Mouse (Mus musculus): ENCODE measurements around the gene Rab30.

Rab30 gene

DNA sequence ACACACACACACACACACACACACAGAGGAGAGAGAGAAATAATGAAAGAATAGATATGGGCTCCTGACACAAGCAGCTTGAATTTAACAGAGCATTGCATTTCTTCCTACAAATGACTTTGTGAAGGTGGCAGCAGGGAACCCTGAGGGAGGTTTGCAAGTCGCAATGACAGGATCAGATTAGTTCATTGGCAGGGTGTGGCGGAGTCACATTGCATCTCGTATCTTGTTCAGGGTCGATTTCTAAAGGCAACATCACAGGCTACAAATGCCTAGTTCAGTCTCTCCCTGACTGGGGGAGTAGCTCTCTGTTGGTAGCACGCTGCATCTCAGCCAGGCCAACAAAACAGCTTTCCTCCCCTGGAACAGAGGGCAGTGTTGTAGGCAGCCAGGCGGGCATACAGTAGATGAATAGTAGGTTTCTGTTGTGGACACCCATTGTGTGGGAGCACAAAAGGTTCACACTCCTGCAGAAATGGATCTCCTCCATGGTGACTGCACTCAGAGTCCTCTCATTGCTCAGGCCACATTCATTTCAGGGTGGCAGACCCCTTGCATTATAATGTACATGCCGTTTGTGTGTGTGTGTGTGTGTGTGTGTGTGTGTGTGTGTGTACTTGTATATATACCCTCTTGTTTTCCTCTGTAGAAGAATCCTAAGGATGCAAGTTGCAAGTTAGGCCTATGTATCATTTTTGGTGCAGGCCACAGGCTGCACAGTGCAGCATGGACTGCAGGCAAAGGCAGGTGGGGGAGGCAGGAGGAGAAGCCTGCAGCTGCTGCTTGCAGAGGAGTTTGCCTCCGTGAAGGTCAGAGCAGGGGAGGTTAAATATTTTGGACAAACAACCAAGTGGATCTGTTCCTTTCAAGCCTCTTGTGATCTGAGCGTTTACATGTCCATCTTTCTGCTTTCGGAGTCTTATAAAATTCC is 58.5 kb downstream of the Rab30 start:
- DNase-seq (ENCODE audit: low spot score): no peak

DNA sequence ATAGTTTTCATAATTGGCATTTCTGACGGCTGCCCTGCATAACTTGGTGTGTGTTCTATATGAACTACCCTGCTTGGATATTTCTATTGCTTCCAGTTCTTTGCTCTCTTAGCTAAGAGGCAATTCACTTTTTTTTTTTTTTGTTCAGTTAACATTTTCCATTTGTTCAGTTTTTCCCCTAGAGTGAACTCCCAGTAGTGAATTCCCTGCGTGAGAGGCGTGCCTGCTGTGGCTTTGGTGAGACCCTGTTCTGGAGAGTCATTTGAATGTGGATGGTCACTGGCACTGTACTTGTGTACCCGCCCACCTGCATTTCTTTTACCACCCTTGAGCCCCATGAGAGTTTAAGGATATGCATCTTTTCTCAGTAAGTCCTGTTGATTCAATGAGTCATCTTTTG is 60.8 kb downstream of the Rab30 start:
- DNase-seq (ENCODE audit: low spot score): no peak

DNA sequence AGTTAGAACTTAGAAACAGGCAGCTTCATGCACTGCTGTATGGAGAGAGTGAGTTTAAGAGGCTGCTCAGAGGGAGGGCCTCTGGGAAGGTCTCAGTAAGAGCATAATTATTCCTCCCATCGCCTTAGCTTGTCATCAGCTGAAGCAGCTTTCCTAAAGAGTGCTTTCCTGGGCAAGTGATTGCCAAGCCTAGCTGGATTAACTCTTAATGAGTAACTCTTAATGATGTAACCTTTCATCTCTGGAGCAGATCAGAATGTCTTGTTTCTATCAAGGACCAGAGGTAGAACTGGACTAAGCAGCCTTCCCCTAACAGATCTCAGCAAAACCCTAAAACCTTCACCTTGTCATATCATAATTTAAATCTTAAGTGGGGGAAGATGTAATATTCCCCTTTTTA is 61.8 kb downstream of the Rab30 start:
- DNase-seq (ENCODE audit: low spot score): no peak

DNA sequence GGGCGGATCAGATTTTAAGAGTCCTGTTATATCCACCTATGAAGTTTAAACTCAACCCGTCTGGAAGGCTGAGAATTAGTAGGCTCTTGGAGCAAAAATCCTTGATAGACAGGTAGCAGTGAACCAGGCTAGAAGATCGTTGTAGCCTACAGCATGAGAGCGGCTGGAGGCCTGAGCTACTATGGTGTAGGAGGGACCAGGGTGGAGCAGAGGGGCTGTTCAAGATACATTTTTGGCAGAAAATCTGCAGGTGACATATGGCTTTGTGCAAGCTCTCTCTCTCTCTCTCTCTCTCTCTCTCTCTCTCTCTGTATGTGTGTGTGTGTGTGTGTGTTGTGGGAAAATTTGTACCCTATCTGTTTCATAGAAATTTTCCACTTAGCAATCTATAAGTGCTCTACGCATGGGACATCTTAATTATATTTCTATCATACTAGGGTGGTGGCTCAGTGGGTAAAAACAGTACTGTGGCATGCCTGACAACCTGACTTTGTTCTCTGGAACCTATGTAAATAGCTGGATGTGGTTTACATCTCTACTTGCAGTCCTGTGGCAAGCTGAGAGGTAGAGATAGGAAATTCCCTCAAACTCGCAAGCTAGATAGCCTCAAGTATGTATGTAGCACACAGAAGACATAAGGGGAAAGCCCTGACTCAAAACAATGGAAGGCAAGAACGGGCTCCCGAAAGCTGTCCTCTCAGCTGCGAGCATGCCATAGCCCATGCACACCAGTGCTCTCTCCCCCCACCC is 63.7 kb downstream of the Rab30 start:
- DNase-seq (ENCODE audit: low spot score): no peak

DNA sequence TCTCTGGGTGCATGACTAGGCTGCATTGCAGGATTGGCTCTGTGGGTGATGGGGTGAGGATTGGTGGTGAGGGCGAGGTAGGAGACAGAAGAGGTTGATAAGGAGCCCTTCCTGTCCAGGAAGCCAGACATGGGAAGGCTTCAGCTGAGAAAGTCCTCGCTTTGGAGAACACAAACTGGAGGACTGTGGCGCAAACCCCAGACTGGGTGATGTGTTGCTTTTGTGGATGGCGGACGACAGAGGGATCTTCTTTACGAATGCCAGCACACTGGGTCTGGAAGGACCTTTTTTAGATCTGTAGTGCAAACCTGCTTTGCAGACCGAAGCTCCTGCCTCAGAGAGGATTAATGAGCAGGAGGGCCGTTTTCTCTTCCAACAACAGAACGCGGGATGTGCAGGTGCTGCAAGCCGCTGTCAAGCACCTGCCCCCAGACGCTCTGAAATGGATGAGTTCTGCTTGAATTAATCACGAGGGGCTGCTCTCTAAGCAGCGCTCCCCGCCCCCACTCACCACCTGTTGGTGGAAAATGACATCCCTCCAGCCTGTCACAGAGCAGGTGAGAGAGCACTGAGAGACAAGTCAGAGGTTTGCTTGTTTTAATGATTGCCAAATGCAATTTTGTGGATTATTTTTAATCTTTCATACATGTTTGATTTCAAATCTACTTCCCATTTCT is 65.2 kb downstream of the Rab30 start:
- DNase-seq (ENCODE audit: low spot score): no peak

DNA sequence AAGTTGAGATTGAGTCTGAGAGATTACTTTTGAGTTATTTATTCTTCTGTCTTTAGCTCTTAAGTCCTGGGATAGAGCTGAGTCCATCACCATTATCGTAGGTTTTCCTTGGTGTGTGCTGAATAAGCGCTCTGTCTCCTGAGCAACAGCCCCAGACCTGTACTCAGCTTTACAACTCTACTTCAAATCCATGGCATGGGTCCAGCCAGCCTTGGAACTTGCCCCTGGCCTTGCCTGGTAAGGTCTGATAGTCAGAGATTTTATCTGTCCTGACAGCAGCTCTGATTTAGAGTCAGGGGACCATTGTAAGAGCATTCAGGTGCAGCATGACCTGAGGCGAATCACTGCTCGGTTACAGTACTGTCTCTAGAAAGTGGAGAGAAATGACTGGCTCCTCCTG is 66.1 kb downstream of the Rab30 start:
- DNase-seq (ENCODE audit: low spot score): no peak

DNA sequence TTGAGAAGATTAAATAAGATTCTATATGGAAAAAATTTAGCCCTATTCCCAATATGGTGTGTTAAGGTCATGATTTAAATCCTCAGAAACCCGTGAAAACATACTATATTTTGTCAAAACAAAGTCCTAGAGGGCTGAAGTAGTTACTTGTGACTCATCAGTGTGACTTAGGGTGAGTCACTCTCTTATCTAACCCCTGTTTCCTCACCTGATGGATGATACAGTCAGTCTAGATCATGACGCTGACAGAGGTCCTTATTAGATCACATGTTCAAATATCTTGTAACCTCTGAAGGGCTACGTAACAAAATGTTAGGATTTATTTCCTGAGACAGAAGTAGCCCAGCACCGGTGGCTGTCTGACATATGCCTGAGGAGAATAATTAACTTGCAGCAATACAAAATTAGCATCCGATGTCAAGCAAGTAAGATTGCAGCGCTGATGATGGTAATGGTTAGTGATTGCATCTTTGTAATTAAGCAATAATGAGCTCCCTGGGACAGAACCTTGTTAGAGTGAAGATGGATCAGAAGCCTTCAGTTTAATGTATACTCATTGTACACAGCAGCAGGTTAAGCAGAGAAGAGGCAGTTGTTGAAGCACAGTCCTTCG is 70.4 kb downstream of the Rab30 start:
- no peak for DNase-seq (ENCODE audit: low spot score)

DNA sequence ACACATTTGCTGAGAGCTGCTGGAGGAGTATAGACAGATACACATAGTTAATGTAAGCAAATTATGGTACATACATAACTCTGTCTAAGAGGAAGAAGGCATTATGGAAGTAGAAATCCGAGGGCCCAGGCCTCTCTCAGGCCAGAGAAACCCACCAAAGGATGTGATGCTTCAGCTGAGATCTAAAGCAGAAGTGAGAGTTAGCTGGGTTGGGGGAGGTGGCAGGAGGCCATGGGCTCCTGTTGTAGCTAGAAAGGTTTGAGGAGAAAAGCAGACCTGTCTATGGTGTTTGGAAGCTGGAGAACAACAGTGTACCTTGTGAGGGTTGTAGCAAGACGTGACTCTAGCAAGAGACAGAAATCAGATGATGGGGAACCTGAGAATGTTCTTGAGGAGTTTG is 75.8 kb downstream of the Rab30 start:
- no peak for DNase-seq (ENCODE audit: low spot score)

DNA sequence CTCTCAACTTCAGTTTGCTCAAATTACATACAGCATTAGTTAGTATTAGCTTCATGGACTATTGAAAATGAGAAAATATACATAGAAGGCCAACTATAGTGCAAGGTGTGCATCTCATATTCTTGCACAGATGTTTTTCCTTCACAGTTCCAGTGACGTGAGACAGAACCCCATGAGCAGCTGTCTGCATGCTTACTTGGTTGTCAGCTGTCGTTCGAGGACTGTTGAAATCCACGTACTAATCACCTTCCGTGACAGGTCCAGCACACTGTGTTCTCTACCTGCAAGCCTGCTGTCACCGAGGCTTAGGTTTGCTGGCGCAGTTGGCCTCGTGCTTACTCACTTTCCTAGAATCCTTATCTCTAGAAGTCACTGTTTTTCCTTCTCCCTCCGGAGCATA is 76.5 kb downstream of the Rab30 start:
- no peak for DNase-seq (ENCODE audit: low spot score)

DNA sequence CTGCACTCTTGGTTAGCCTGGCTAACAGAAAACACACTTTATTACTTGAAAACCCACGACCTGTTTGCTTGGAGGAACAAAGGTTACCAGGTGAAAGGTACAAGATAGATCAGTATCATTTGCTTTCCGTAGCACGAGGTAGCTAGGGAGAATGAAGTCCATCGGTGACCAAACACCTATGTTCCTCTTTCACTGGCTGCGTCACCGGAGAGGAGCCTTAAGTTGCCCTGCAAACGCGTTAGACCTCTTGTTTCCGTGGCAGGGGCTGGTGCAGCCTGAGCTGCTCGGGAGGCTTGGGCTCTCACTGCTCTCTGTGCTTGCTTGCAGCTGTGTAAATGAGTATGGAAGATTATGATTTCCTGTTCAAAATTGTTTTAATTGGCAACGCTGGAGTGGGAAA is 78.3 kb downstream of the Rab30 start:
- DNase-seq (ENCODE audit: low spot score): no peak

DNA sequence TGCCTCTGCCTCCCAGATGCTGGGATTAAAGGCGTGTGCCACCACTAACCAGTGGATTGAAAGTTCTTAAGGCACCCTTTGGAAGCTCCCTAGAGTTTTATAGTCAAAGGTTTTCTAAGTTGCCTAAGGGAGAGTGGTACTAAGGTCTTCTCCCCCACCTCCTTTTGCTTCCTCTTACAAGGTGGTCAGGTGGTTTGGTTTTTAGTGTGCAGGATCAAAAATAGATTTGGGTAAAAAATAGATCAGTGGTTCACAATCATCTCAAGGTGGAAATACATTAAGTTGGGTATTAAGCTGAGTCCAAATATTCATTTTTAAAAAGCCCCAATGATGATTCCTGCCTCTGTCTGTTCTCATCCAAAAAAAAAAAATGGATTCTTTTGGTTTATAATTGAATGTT is 79.0 kb downstream of the Rab30 start:
- DNase-seq (ENCODE audit: low spot score): no peak

DNA sequence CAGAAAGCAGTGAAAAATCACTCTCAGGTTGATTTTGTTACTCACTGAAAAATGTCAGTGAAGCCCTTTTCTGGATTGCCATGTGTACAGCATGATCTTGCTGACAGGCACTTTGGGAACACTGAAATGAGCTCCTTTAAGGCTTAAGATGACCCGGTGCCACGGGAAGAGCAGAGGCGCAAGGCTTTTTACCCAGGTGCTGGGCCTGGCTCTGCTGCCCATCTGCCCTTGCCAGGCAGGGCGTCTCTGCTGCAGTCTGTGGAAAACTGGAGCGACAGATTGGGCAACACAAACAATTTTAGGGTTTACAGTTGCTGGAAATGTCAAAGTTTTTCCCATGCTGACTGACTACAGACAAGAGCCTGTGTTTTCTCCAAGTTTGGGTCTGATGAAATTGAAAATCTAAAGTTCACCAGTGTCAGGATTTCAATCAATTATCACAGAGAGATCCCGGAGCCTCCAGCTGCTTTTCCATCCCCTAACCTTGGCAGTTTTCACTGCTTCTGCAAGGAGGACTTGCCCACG is 79.6 kb downstream of the Rab30 start:
- DNase-seq (ENCODE audit: low spot score): no peak

DNA sequence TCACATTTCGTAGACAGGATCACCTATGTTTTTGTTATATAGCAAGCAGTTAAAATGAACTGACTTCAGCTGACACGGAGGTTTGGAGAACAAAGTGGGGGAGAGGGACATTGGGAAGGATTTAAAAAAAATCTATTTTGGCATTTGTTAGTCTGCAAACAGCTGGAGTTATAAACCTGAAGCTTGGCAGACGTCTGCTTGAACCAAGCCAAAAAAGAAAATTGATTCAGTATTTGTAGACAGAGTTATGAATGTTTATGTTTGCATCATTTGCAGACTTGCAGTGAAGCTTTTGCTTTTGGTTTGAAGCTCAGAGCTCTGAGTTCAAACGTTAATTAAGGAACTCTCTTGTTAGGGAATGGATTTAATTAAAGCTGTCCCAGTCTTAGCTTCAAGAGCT is 80.5 kb downstream of the Rab30 start:
- no peak for DNase-seq (ENCODE audit: low spot score)

DNA sequence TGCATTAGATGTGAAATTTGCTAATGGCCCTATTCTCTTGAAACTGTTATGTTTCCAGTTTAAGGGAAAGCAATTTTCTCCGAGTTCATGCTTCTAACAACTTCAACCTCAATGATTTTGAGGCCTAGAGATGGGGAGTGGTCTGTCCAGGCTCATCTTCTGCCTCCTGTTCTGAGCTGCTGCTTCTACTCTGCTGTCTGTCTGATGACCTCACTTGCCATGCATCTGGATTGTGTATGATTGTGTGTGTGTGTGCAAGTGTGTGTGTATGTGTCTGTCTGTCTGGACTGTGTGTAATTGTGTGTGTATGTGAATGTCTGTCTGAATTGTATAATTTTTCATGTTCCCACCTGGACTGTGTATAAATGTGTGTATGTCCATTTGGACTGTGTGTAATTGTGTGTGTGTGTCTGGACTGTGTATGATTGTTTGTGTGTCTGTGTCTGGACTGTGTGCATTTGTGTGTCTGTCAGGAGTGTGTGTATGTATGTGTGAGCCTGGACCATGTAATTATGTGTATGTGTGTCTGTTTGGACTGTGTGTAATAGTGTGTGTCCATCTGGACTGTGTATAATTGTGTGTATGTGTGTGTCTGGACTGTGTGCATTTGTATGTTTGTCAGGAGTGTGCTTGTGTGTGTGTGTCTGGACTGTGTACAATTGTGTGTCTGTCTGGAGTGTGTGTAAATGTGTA is 81.2 kb downstream of the Rab30 start:
- no peak for DNase-seq (ENCODE audit: low spot score)

DNA sequence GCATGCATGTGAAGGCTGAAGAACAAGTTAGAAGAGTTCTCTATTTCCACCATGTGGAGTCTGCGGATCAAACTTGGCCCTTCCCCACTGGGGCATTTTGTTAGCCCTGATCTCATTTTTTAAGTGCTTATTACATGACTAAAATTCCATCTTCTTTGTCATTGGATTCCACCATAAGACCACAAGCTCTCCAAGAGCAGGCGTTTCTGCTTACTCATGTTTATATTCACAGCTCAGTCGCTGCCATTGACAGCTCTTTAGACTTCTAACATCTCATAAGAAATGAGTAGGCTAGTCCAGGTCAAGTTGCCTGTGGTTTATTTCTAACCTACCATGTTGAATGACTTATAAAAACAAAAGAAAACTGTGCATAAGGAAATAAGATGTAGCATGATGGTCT is 84.8 kb downstream of the Rab30 start:
- DNase-seq (ENCODE audit: low spot score): no peak

DNA sequence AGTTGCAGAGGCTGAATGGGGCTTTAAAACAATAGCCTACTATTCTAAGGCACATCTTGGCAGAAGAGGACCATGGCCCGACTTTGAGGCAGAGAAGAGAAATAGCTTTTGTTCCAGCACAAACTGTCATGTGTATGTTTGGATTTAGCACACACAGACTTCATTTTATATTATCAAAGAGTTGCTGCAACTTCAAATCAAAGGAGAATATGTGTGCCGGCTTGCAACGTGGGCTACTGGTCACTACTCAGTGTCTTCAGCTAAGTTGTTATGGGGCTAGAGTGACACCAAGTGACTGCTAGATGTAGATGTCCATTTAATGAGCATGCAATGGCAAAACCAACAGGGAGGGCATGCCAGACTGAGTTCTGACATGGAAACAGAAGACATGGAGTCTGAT is 86.6 kb downstream of the Rab30 start:
- DNase-seq (ENCODE audit: low spot score): no peak

DNA sequence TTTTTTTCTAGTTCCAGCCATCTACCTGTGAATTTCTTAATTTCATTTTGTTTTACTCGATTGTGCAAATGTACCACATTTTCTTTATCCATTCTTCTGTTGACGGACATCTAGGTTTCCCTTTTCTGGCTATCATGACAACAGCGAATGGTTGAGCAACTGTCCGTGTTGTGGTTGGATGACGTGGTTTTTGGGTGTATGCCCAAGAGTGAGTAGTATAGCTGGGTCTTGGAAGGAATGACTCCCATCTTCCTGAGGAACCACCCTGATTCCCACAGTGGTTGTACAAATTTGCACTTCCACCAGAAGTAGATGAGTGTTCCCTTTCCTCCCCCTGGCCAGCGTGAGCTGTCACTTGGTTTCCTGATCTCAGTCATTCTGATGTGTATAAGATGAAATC is 91.0 kb downstream of the Rab30 start:
- DNase-seq (ENCODE audit: low spot score): no peak

DNA sequence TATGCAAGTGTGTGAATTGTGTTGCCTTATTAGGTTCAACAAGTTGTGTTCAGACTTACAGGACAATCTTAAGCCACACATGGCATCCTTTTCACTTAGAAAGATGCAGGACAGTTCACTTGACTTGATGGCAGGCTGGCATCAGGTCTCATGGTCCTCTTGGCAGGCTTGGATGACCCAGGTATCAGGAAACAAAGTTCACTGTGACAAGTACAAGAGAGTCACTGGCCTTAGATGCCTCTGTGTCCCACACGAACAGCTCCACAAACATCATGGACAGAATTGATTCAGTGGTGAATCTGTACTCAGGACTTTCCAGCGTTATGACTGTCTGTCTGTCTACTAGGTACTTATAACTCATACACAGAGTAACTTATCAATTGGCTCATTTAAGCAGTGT is 93.0 kb downstream of the Rab30 start:
- DNase-seq (ENCODE audit: low spot score): no peak

DNA sequence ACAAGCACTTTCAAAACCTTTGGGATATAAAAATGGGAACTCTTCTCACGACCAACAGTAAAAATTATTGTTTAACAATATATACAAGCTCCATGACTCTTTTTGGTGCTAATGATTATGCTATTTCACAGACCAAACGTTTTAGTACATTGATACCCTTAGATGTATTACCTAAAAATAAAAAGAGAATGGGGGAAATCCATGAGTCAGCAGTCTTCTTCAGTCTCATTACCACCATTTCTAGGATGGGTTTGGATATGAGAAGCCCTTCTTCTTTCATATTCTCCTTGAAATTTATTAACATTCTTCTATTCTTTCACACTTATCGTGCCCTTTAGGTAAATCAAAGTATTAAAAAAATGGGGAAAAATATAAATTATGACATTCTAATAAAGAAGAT is 95.0 kb downstream of the Rab30 start:
- no peak for DNase-seq (ENCODE audit: low spot score)

DNA sequence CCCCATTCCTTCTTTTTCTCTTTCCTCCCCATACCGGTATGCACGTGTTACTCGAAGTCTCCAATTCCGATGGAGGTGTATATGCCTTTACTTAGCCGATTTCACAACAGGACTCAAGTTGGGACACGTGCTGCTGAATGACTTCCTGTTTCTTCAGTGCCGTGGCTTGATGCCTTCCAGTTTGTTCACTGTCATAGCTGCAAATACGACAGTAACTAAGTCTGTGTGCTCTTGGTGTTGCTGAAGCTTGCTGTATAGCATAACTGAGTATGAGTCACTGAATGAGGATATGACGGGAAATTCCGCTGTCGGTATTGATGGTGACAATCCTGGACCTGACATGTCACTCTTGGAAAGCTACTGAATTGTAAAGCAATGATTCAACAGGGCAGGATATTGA is 95.8 kb downstream of the Rab30 start:
- DNase-seq (ENCODE audit: low spot score): no peak

DNA sequence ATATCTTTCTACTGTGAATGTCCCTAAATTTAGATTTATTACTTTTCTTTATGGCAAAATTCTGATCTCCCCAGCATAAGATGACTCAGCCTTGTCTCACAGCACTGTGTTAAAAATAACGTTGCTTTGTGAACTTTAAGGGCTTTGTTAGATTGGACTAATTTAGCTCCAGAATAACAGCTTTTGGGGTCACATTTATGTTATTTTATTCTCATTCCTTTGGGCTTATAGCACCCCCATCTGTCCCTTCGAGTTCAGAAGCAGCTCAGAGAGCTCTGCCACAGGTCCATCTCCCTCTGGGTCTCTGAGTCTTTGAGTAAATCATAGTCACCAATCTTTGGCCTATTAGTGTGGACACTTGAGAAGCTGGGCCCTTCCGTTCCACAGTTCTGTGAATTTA is 96.5 kb downstream of the Rab30 start:
- no peak for DNase-seq (ENCODE audit: low spot score)

DNA sequence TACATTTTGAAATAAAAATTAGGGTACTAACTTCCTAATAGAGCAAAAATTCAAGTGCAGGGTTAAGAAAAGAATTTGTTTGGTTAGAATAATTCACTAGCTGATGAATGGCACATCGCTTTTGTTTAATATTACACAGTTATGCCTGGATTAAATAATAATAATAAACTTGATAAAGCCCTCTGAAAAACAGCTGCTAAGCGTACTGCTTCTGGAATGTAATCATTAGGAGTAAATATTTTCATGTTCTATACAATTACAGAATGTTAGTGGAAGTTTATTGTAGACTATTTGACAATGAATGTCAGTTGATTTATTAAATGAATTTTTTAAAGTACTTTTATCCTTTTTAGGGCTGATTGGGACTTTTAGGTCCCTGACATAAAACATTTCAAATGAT is 100.9 kb downstream of the Rab30 start:
- DNase-seq (ENCODE audit: low spot score): no peak

Data from urinary bladder, postnatal 10 days (tissue).